24 mouse cellular contexts compared by ENCODE assay signal in the genomic region with DNA sequence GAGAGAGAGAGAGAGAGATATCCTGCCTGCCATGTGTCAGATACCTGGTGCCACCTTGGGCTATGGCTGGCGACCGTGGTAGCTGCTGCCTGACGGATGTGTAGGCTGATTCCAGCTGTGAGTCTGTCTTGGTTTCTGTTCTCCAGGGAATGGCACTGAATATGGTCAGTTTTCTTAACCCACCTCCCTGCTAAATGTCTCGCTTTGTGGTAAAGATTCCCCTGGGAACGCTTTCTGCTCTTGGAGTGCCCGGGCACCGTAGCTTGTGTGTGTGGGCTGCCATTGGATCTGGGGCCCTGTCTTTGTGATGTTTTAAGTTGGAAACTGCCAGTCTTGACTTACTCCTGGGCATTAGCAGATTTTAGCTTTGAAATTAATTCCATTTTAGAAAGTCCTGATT. TPM values are rescaled to one million over a fixed set of nuclear protein-coding genes. Genes with fewer than 3 reads are reported as not detected.
DNase-seq lines count a peak whose midpoint lies in the region; ATAC-seq and TF ChIP-seq lines count a peak whose summit lies in the region.
"Had no signal": no experiment of that assay in that cellular context is flagged by ENCODE, and none has a peak within 500 bp of the region (broad histone marks: within the 10 kb centered on the region; RNA-seq: fewer than 3 reads in every experiment).

No protein-coding gene starts in this region.

- H3K4me2 ChIP-seq in heart, embryonic 11.5 days: no peak overlapping the region
- H3K4me2 ChIP-seq in forebrain, postnatal 0 days (ENCODE audit: low read depth): no peak overlapping the region
- H3K4me2 ChIP-seq: embryonic facial prominence, embryonic 13.5 days; heart, embryonic 13.5 days; liver, embryonic 11.5 days; lung, embryonic 14.5 days; midbrain, embryonic 12.5 days had no signal

- H3K9me3 ChIP-seq in heart, embryonic 11.5 days (replicated peaks; ENCODE audit: control insufficient read depth, low read length): no peaks in the 10 kb centered on the region
- no peaks in the 10 kb centered on the region for H3K9me3 ChIP-seq in forebrain, postnatal 0 days (ENCODE audit: low read length)
- H3K9me3 ChIP-seq: embryonic facial prominence, embryonic 13.5 days; heart, embryonic 13.5 days; limb, embryonic 10.5 days; midbrain, embryonic 12.5 days had no signal

- peaks cover 3% of the 10 kb centered on the region for H3K27me3 ChIP-seq in heart, embryonic 11.5 days (ENCODE audit: control insufficient read depth, insufficient read depth, low read length)
- H3K27me3 ChIP-seq in forebrain, postnatal 0 days (ENCODE audit: insufficient read depth, low read length): no peaks in the 10 kb centered on the region
- H3K27me3 ChIP-seq: midbrain, embryonic 12.5 days had no signal

- 84% methylated on average over 7 of the region's 7 CpGs for WGBS in heart, embryonic 11.5 days (ENCODE audit: insufficient replicate concordance)
- WGBS in forebrain, postnatal 0 days: 87% methylated on average over 7 of the region's 7 CpGs

- no peak for TF ChIP-seq CTCF in forebrain, postnatal 0 days (IDR thresholded peaks at IDR 0.05; ENCODE audit: low read depth)

- no peak overlapping the region for H3K9ac ChIP-seq in heart, embryonic 11.5 days (ENCODE audit: low read depth, low read length)
- H3K9ac ChIP-seq in forebrain, postnatal 0 days: no peak overlapping the region
- H3K9ac ChIP-seq: embryonic facial prominence, embryonic 13.5 days; heart, embryonic 13.5 days; lung, embryonic 14.5 days; midbrain, embryonic 12.5 days had no signal

- no peak overlapping the region for H3K4me3 ChIP-seq in heart, embryonic 11.5 days (ENCODE audit: low read depth, low read length)
- H3K4me3 ChIP-seq in forebrain, postnatal 0 days (ENCODE audit: low read depth, low read length): no peak overlapping the region
- H3K4me3 ChIP-seq: embryonic facial prominence, embryonic 13.5 days; heart, embryonic 13.5 days; limb, embryonic 10.5 days; midbrain, embryonic 12.5 days had no signal

- ATAC-seq in heart, embryonic 11.5 days (replicated peaks; ENCODE audit: insufficient number of reproducible peaks, low FRiP score, low TSS enrichment): no peak
- ATAC-seq in forebrain, postnatal 0 days: no peak
- ATAC-seq: hindbrain, embryonic 16.5 days had no signal

- no peak overlapping the region for H3K27ac ChIP-seq in heart, embryonic 11.5 days (ENCODE audit: low read depth, low read length)
- no peak overlapping the region for H3K27ac ChIP-seq in forebrain, postnatal 0 days (ENCODE audit: low read depth, low read length)
- H3K27ac ChIP-seq: embryonic facial prominence, embryonic 13.5 days; heart, embryonic 13.5 days; limb, embryonic 10.5 days; macrophage; midbrain, embryonic 12.5 days had no signal

- no peaks in the 10 kb centered on the region for H3K4me1 ChIP-seq in heart, embryonic 11.5 days (ENCODE audit: control insufficient read depth, insufficient read depth, low read length)
- peaks cover 18% of the 10 kb centered on the region for H3K4me1 ChIP-seq in forebrain, postnatal 0 days (ENCODE audit: insufficient read depth)
- H3K4me1 ChIP-seq: embryonic facial prominence, embryonic 13.5 days; heart, embryonic 13.5 days had no signal

- DNase-seq in layer of hippocampus, adult 8-10 months (ENCODE audit: low spot score in 2 of 2): peak; percentile 1 to 2
- DNase-seq in layer of hippocampus, adult 9-11 months: no peak
- peak; percentile 1 to 35 for DNase-seq in spleen, postnatal 4 days (ENCODE audit: low spot score in 2 of 2)
- no peak for DNase-seq in spleen, adult 18-20 months
- peak; percentile 35 for DNase-seq in cerebellum, adult 9-10 months
- DNase-seq in left cerebral cortex, adult 8-10 months (ENCODE audit: low spot score in 2 of 2): peak; percentile 3 to 6
- DNase-seq in forebrain, postnatal 0 days: no peak
- DNase-seq: adrenal gland, postnatal 25 days; heart, postnatal 36 days; kidney, adult 18-20 months; kidney, postnatal 25 days; lung, embryonic 14.5 days; thymus, postnatal 25 days had no signal

- H3K36me3 ChIP-seq in heart, embryonic 11.5 days (ENCODE audit: control insufficient read depth, insufficient read depth, low read length): no peaks in the 10 kb centered on the region
- H3K36me3 ChIP-seq in forebrain, postnatal 0 days (ENCODE audit: insufficient read depth): no peaks in the 10 kb centered on the region
- H3K36me3 ChIP-seq: embryonic facial prominence, embryonic 13.5 days; heart, embryonic 13.5 days; limb, embryonic 10.5 days had no signal

RNA-seq across cellular contexts. Expression of a gene that starts 7.3 kb away (rescaled TPM):
- 100 to 1,000 TPM; 231 to 246 (median 238) TPM for total RNA-seq in layer of hippocampus, adult 8-10 months (2022)
- 100 to 1,000 TPM; 215 to 224 (median 220) TPM for total RNA-seq in left cerebral cortex, adult 8-10 months (2022)
- 0.99 and 1.3 TPM in 2 replicates for polyA plus RNA-seq in heart, embryonic 11.5 days (2014; fragmentation: Nextera tagmentation; extraction: Ambion mirVana)
- total RNA-seq in forebrain, postnatal 0 days (2014; rRNA removed): 332 and 333 TPM in 2 replicates
- polyA plus RNA-seq in forebrain, postnatal 0 days (2015; fragmentation: Nextera tagmentation; extraction: Ambion mirVana): 164 and 227 TPM in 2 replicates
- total RNA-seq: adrenal gland, postnatal 25 days; common myeloid progenitor, adult 5-6 weeks; neutrophil, adult 5-6 weeks had no signal
- polyA plus RNA-seq: C2C12, macrophage had no signal

Comparison
In these comparisons a context has a peak if more than half of its experiments do, and no peak if none do; other contexts are left out.
1. DNase-seq: peak in layer of hippocampus, adult 8-10 months (2 of 2), spleen, postnatal 4 days (2 of 2), cerebellum, adult 9-10 months (single experiment) and left cerebral cortex, adult 8-10 months (2 of 2); none in layer of hippocampus, adult 9-11 months (single experiment), spleen, adult 18-20 months (0 of 2) and forebrain, postnatal 0 days (single experiment).